Comparison of ENCODE assay signal across 23 mouse cellular contexts in genomic region chr2:56662306-56662956, GRCm38 (mm10).
A peak's percentile ranks its signal among the peaks of the same experiment; 100 is the strongest.
DNase-seq lines count a peak whose midpoint lies in the region; ATAC-seq lines count a peak whose summit lies in the region.
"Had no signal": no experiment of that assay in that cellular context is flagged by ENCODE, and none has a peak within 500 bp of the region (broad histone marks: within the 10 kb centered on the region; RNA-seq: fewer than 3 reads in every experiment).

No protein-coding gene starts in this region.

- H3K27ac ChIP-seq in hindbrain, embryonic 14.5 days = no peak overlapping the region
- H3K27ac ChIP-seq in hindbrain, embryonic 11.5 days (ENCODE audit: low read depth, low read length) = no peak overlapping the region
- H3K27ac ChIP-seq in forebrain, embryonic 12.5 days = no peak overlapping the region
- no peak overlapping the region for H3K27ac ChIP-seq in forebrain, embryonic 16.5 days (ENCODE audit: low read length)
- H3K27ac ChIP-seq in midbrain, embryonic 15.5 days = no peak overlapping the region
- H3K27ac ChIP-seq: gastrocnemius, adult 2 months; kidney, postnatal 0 days; limb, embryonic 13.5 days; liver, embryonic 12.5 days; macrophage; stomach, embryonic 15.5 days had no signal

- H3K4me2 ChIP-seq in hindbrain, embryonic 14.5 days (replicated peaks) = no peak overlapping the region
- no peak overlapping the region for H3K4me2 ChIP-seq in hindbrain, embryonic 11.5 days (replicated peaks; ENCODE audit: low read depth, low read length)
- no peak overlapping the region for H3K4me2 ChIP-seq in forebrain, embryonic 12.5 days
- H3K4me2 ChIP-seq in forebrain, embryonic 16.5 days (ENCODE audit: low read length) = no peak overlapping the region
- no peak overlapping the region for H3K4me2 ChIP-seq in midbrain, embryonic 15.5 days
- H3K4me2 ChIP-seq: limb, embryonic 13.5 days; liver, embryonic 12.5 days; stomach, embryonic 15.5 days had no signal

- H3K27me3 ChIP-seq in hindbrain, embryonic 14.5 days (ENCODE audit: control insufficient read depth, insufficient read depth, low read length) = no peaks in the 10 kb centered on the region
- no peaks in the 10 kb centered on the region for H3K27me3 ChIP-seq in hindbrain, embryonic 11.5 days (ENCODE audit: control insufficient read depth, insufficient read depth, low read length)
- H3K27me3 ChIP-seq in forebrain, embryonic 12.5 days = no peaks in the 10 kb centered on the region
- no peaks in the 10 kb centered on the region for H3K27me3 ChIP-seq in forebrain, embryonic 16.5 days (replicated peaks; ENCODE audit: control insufficient read depth, insufficient read depth, low read length)
- H3K27me3 ChIP-seq in midbrain, embryonic 15.5 days (replicated peaks) = no peaks in the 10 kb centered on the region
- H3K27me3 ChIP-seq: limb, embryonic 13.5 days; liver, embryonic 12.5 days; Patski; stomach, embryonic 15.5 days had no signal

- no peak overlapping the region for H3K4me3 ChIP-seq in hindbrain, embryonic 14.5 days (replicated peaks; ENCODE audit: low read length)
- no peak overlapping the region for H3K4me3 ChIP-seq in hindbrain, embryonic 11.5 days (ENCODE audit: low read depth, low read length)
- no peak overlapping the region for H3K4me3 ChIP-seq in forebrain, embryonic 12.5 days (replicated peaks)
- H3K4me3 ChIP-seq in forebrain, embryonic 16.5 days (replicated peaks; ENCODE audit: low read length) = no peak overlapping the region
- no peak overlapping the region for H3K4me3 ChIP-seq in midbrain, embryonic 15.5 days
- H3K4me3 ChIP-seq: gastrocnemius, adult 2 months; limb, embryonic 13.5 days; liver, embryonic 12.5 days; stomach, embryonic 15.5 days had no signal

- ATAC-seq in hindbrain, embryonic 14.5 days (ENCODE audit: low FRiP score) = peak; percentile 51; the same call in 1 of the 2 replicates
- ATAC-seq in hindbrain, embryonic 11.5 days (ENCODE audit: low FRiP score) = no peak
- ATAC-seq in forebrain, embryonic 12.5 days (ENCODE audit: low FRiP score) = peak; percentile 90
- peak; percentile 96 for ATAC-seq in forebrain, embryonic 16.5 days
- ATAC-seq in midbrain, embryonic 15.5 days (replicated peaks) = peak; percentile 76
- ATAC-seq: intestine, embryonic 16.5 days; liver, embryonic 12.5 days; Patski had no signal

- DNase-seq in hindbrain, embryonic 14.5 days (ENCODE audit: low spot score) = no peak
- no peak for DNase-seq in hindbrain, embryonic 11.5 days (ENCODE audit: low spot score)
- DNase-seq in cerebellum, postnatal 14 days = no peak
- no peak for DNase-seq in cerebellum, adult 11-12 months
- DNase-seq: adrenal gland, postnatal 14 days; cerebellum, adult 18-20 months; gastrocnemius, adult 2 months; heart, postnatal 14 days; kidney, adult 8-10 months; kidney, postnatal 4 days; lung, adult 18-20 months; lung, postnatal 10 days; right cerebral cortex, postnatal 25 days had no signal

- no peak overlapping the region for H3K9ac ChIP-seq in hindbrain, embryonic 14.5 days
- H3K9ac ChIP-seq in hindbrain, embryonic 11.5 days (ENCODE audit: low read depth, low read length) = no peak overlapping the region
- no peak overlapping the region for H3K9ac ChIP-seq in forebrain, embryonic 12.5 days
- no peak overlapping the region for H3K9ac ChIP-seq in forebrain, embryonic 16.5 days (replicated peaks; ENCODE audit: low read depth, low read length)
- no peak overlapping the region for H3K9ac ChIP-seq in midbrain, embryonic 15.5 days
- H3K9ac ChIP-seq: limb, embryonic 13.5 days; liver, embryonic 12.5 days; stomach, embryonic 15.5 days had no signal

- H3K9me3 ChIP-seq in hindbrain, embryonic 14.5 days (ENCODE audit: control insufficient read depth, low read length) = no peaks in the 10 kb centered on the region
- H3K9me3 ChIP-seq in hindbrain, embryonic 11.5 days (ENCODE audit: control insufficient read depth, low read length) = no peaks in the 10 kb centered on the region
- H3K9me3 ChIP-seq in forebrain, embryonic 12.5 days = no peaks in the 10 kb centered on the region
- no peaks in the 10 kb centered on the region for H3K9me3 ChIP-seq in forebrain, embryonic 16.5 days (ENCODE audit: control insufficient read depth, low read length)
- H3K9me3 ChIP-seq in midbrain, embryonic 15.5 days = no peaks in the 10 kb centered on the region
- H3K9me3 ChIP-seq: limb, embryonic 13.5 days; liver, embryonic 12.5 days; stomach, embryonic 15.5 days had no signal

- 56% methylated on average over 8 of the region's 8 CpGs for WGBS in hindbrain, embryonic 14.5 days
- 81% methylated on average over 8 of the region's 8 CpGs for WGBS in hindbrain, embryonic 11.5 days
- 41% methylated on average over 8 of the region's 8 CpGs for WGBS in forebrain, embryonic 12.5 days
- WGBS in forebrain, embryonic 16.5 days = 15% methylated on average over 8 of the region's 8 CpGs
- WGBS in midbrain, embryonic 15.5 days = 42% methylated on average over 8 of the region's 8 CpGs

- H3K4me1 ChIP-seq in hindbrain, embryonic 14.5 days (replicated peaks; ENCODE audit: control insufficient read depth, insufficient read depth, low read length) = no peaks in the 10 kb centered on the region
- H3K4me1 ChIP-seq in hindbrain, embryonic 11.5 days (replicated peaks; ENCODE audit: control insufficient read depth, insufficient read depth, low read length) = no peaks in the 10 kb centered on the region
- H3K4me1 ChIP-seq in forebrain, embryonic 12.5 days = no peaks in the 10 kb centered on the region
- no peaks in the 10 kb centered on the region for H3K4me1 ChIP-seq in forebrain, embryonic 16.5 days (replicated peaks; ENCODE audit: control insufficient read depth, insufficient read depth, low read length)
- H3K4me1 ChIP-seq in midbrain, embryonic 15.5 days = no peaks in the 10 kb centered on the region
- H3K4me1 ChIP-seq: limb, embryonic 13.5 days; liver, embryonic 12.5 days; stomach, embryonic 15.5 days had no signal

- no peaks in the 10 kb centered on the region for H3K36me3 ChIP-seq in hindbrain, embryonic 14.5 days (replicated peaks; ENCODE audit: control insufficient read depth, insufficient read depth)
- no peaks in the 10 kb centered on the region for H3K36me3 ChIP-seq in hindbrain, embryonic 11.5 days (ENCODE audit: control insufficient read depth, insufficient read depth, low read length)
- H3K36me3 ChIP-seq in forebrain, embryonic 12.5 days (replicated peaks) = no peaks in the 10 kb centered on the region
- no peaks in the 10 kb centered on the region for H3K36me3 ChIP-seq in forebrain, embryonic 16.5 days (ENCODE audit: control insufficient read depth, insufficient read depth)
- H3K36me3 ChIP-seq in midbrain, embryonic 15.5 days (replicated peaks) = no peaks in the 10 kb centered on the region
- H3K36me3 ChIP-seq: limb, embryonic 13.5 days; liver, embryonic 12.5 days; stomach, embryonic 15.5 days had no signal
